Mouse (Mus musculus) bone marrow macrophage, adult 2 months (primary cell): ENCODE data around the gene Ccdc61.

Experiments
- CTCF ChIP-seq: IDR thresholded peaks from 2 replicates; pipeline ENCODE4 v1.5.1; 2012; ENCODE audit warnings: low read depth, mild to moderate bottlenecking, low read length, moderate library complexity
- POLR2A ChIP-seq: IDR thresholded peaks from 2 replicates; pipeline ENCODE4 v1.6.1; 2012; ENCODE audit warnings: mild to moderate bottlenecking, low read depth, low read length, borderline replicate concordance

DNA sequence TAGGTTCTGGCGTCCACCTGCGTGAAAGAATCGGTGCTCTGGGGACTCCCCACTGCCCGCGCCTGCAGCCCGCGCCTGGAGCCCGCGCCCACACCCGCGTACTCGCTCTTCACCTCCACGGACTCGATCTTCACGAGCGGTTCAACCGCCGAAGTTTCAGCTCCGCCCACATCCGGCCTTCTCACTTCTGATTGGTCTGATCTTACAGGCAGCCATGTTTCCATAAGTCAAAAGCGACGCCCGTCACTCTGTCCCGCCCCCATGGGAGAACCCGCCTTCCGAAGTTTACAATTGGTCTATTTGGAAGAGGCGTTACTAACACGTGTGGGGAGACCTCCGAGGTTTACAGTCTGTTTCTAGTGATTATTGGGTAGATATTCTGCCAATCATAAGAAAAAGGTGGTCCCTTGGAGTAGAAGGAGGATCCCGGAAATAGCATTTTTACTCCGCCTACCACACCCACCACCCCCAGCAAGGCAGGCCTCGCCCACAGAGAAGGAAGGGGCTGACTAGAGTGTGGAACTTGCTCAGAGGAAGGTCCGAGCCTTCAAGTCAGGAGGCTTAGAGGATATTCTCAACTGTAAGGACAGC is at the start of gene Ccdc61:
- TF ChIP-seq CTCF, result no peak
- no peak for TF ChIP-seq POLR2A
